16 mouse cellular contexts compared by ENCODE assay signal in the genomic region with DNA sequence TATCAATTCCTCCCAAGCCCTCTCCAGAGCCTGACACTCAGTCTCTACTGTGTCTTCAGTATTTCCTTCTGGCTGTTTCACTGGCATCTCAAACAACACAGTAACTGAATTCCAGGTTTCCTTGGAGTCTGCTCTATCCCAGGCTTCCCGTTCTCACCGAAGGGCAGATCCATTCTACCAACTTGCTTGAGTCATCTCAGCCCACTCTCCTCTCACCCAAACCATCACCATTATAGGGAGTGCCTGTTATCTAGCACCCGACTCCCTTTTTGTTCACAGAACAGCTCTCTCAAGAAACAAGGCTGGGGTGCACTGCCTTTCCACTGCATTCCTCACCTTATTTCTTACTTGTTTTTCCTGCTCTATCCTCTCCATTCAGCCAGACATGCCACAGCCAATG.
"Had no signal": no experiment of that assay in that cellular context is flagged by ENCODE, and none has a peak within 500 bp of the region (broad histone marks: within the 10 kb centered on the region; RNA-seq: fewer than 3 reads in every experiment).

No protein-coding gene starts in this region.

- DNase-seq: liver, postnatal 0 days; lung, adult 2 months; lung, postnatal 14 days; lung, postnatal 36 days; thymus, adult 18-20 months; thymus, postnatal 14 days; thymus, postnatal 36 days had no signal

- H3K4me3 ChIP-seq: liver, embryonic 15.5 days; lung, embryonic 15.5 days; megakaryocyte, embryonic 14.5 days; midbrain, embryonic 13.5 days; midbrain, embryonic 15.5 days; neural tube, embryonic 12.5 days; stomach, embryonic 15.5 days had no signal

- H3K27ac ChIP-seq: liver, embryonic 15.5 days; lung, embryonic 15.5 days; macrophage; midbrain, embryonic 13.5 days; midbrain, embryonic 15.5 days; neural tube, embryonic 12.5 days; stomach, embryonic 15.5 days; stomach, postnatal 0 days had no signal
